Mouse (Mus musculus) left cerebral cortex, adult 18-20 months (tissue): ENCODE measurements around the gene Hist1h2ak. TPM values are rescaled to one million over a fixed set of nuclear protein-coding genes. Genes with fewer than 3 reads are reported as not detected.

Experiments
- microRNA-seq, 2 experiments: library from miRNA; unstranded; fragments of <30 nt; microRNA quantifications; one replicate each; pipeline ENCODE4 v1.2.0; 2021
- total RNA-seq, 2 experiments: library from RNA; stranded (reverse); gene quantifications; 2 replicates each; pipeline ENCODE4 v1.2.3; 2021

The Hist1h2ak gene
- total RNA-seq, 2 experiments from 2014 or later = 10.2 to 19.7 TPM

Small RNA genes lying within 50 kb of the gene (microRNA-seq; reads per million reads assigned to microRNA genes)
- gene Gm44346 (0 reads per million in 2 experiments), gene Gm44357 (0 reads per million in 2 experiments), gene Gm44367 (0 reads per million in 2 experiments), gene Gm44454 (0 reads per million in 2 experiments)

Other genes starting within 250 kb of the Hist1h2ak start
- gene Zkscan8, start 222.7 kb downstream of the Hist1h2ak start, total RNA-seq = 10 to 100 TPM; 13.1 to 18.5 TPM
- not detected for gene Olfr1366, start 211.0 kb downstream of the Hist1h2ak start, total RNA-seq
- gene Olfr1535, start 193.9 kb downstream of the Hist1h2ak start, total RNA-seq = not detected
- not detected for gene Olfr1364, start 172.1 kb downstream of the Hist1h2ak start, total RNA-seq
- not detected for gene Olfr1362, start 139.8 kb downstream of the Hist1h2ak start, total RNA-seq
- gene Olfr11, start 111.3 kb downstream of the Hist1h2ak start, total RNA-seq = not detected
- not detected for gene Olfr1361, start 90.4 kb downstream of the Hist1h2ak start, total RNA-seq
- gene Olfr1360, start 76.4 kb downstream of the Hist1h2ak start, total RNA-seq = not detected
- not detected for gene Olfr1359, start 55.7 kb downstream of the Hist1h2ak start, total RNA-seq
- 10 to 100 TPM; 20.0 to 20.4 TPM for gene Hist1h2bl, start 37.7 kb downstream of the Hist1h2ak start, total RNA-seq
- 10 to 100 TPM; 20.3 to 34.8 TPM for gene Hist1h2ai, start 37.4 kb downstream of the Hist1h2ak start, total RNA-seq
- 10 to 100 TPM; 57.9 to 62.6 TPM for gene Hist1h3h, start 36.2 kb downstream of the Hist1h2ak start, total RNA-seq
- 1 to 10 TPM; 2.7 to 2.9 TPM for gene Hist1h2bm, start 31.8 kb downstream of the Hist1h2ak start, total RNA-seq
- 10 to 100 TPM; 21.0 to 22.9 TPM for gene Hist1h4j, start 18.8 kb downstream of the Hist1h2ak start, total RNA-seq
- 100 to 1,000 TPM; 420 to 436 TPM for gene Hist1h4k, start 3.3 kb downstream of the Hist1h2ak start, total RNA-seq
- 1 to 10 TPM; 6.3 to 9.2 TPM for gene Hist1h2bn, start 296 bp upstream of the Hist1h2ak start, total RNA-seq
- gene Hist1h1b, start 26.8 kb upstream of the Hist1h2ak start, total RNA-seq = 1 to 10 TPM; 8.4 to 9.0 TPM
- gene Hist1h3i, start 29.5 kb upstream of the Hist1h2ak start, total RNA-seq = 10 to 100 TPM; 65.2 to 77.9 TPM
- 1 to 10 TPM; 1.1 to 2.8 TPM for gene Hist1h2an, start 33.4 kb upstream of the Hist1h2ak start, total RNA-seq
- 1 to 10 TPM; 4.1 to 7.0 TPM for gene Hist1h2bp, start 33.6 kb upstream of the Hist1h2ak start, total RNA-seq
- 10 to 100 TPM; 23.2 to 34.4 TPM for gene Hist1h2bq, start 56.4 kb upstream of the Hist1h2ak start, total RNA-seq
- 1 to 10 TPM in 1 of 2 experiments, not detected in 1; 6.2 TPM for gene Hist1h2ao, start 56.6 kb upstream of the Hist1h2ak start, total RNA-seq
- 100 to 1,000 TPM; 252 to 307 TPM for gene Hist1h4m, start 57.9 kb upstream of the Hist1h2ak start, total RNA-seq
- gene Hist1h4n, start 78.4 kb upstream of the Hist1h2ak start, total RNA-seq = 10 to 100 TPM; 48.9 to 61.1 TPM
- gene Hist1h2ap, start 79.7 kb upstream of the Hist1h2ak start, total RNA-seq = 10 to 100 TPM; 27.2 to 27.7 TPM
- gene Hist1h2br, start 79.9 kb upstream of the Hist1h2ak start, total RNA-seq = 10 to 100 TPM; 22.9 to 33.6 TPM
- 1 to 10 TPM; 3.0 to 3.8 TPM for gene Zfp184, start 191.3 kb upstream of the Hist1h2ak start, total RNA-seq
- not detected for gene Pom121l2, start 227.4 kb upstream of the Hist1h2ak start, total RNA-seq